Mouse (Mus musculus): Measurements from ENCODE around the gene Snap29.

DNA sequence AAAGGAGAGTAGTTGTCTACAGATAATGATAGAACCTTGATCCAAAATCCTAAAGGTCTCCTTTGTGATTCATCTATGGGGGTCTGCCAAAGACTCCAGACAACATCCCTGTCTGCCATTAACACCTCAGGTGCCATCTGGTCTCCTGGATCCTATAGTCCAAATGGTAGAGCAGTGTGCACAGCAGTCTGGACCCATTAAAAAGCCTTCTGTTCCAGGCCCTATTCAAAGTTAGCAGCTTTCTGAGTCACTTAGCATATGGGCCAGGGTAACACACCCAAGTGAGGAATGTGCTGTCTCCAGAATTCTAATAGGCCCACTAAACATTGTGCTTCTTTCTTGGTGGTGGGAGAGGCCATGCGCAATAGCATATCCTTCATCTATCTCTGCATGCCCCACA, 51.1 kb downstream of the Snap29 start:
- TF ChIP-seq POLR2A (IDR thresholded peaks at IDR 0.05; ENCODE audit: borderline replicate concordance, extremely low read depth, low read depth, low read length) (no peak), CTCF (IDR thresholded peaks at IDR 0.05; ENCODE audit: insufficient read depth, low read length) (no peak)

Measured in lung, adult 2 months (tissue).